Mouse (Mus musculus) bone marrow macrophage, adult 2 months (primary cell): ENCODE measurements around the gene Safb. TPM values are rescaled to one million over a fixed set of nuclear protein-coding genes. Genes with fewer than 3 reads are reported as not detected.
A peak's percentile ranks its signal among the peaks of the same experiment; 100 is the strongest.

Source experiments
- H3K27ac ChIP-seq: 2 replicates; pipeline ENCODE4 v1.5.1; 2012; ENCODE audit warnings: low read depth, low read length; ENCODE audit not compliant: insufficient read depth
- H3K4me1 ChIP-seq: 2 replicates; pipeline ENCODE4 v1.6.1; 2012; ENCODE audit warnings: low read length; ENCODE audit not compliant: control insufficient read depth, insufficient read depth
- H3K4me3 ChIP-seq: 2 replicates; pipeline ENCODE4 v1.5.1; 2012; ENCODE audit warnings: mild to moderate bottlenecking, low read length, moderate library complexity; ENCODE audit not compliant: insufficient read depth
- CTCF ChIP-seq: IDR thresholded peaks from 2 replicates; pipeline ENCODE4 v1.5.1; 2012; ENCODE audit warnings: low read depth, mild to moderate bottlenecking, low read length, moderate library complexity
- POLR2A ChIP-seq: IDR thresholded peaks from 2 replicates; pipeline ENCODE4 v1.6.1; 2012; ENCODE audit warnings: mild to moderate bottlenecking, low read depth, low read length, borderline replicate concordance
- polyA plus RNA-seq: library from polyadenylated mRNA; stranded (reverse); fragments of >200 nt; gene quantifications from 2 replicates; pipeline ENCODE4 v1.2.4, GENCODE M21; 2012; ENCODE audit not compliant: missing spikeins, insufficient read depth, insufficient read length

The Safb gene
- polyA plus RNA-seq, 1 experiment = 75.6 TPM

DNA sequence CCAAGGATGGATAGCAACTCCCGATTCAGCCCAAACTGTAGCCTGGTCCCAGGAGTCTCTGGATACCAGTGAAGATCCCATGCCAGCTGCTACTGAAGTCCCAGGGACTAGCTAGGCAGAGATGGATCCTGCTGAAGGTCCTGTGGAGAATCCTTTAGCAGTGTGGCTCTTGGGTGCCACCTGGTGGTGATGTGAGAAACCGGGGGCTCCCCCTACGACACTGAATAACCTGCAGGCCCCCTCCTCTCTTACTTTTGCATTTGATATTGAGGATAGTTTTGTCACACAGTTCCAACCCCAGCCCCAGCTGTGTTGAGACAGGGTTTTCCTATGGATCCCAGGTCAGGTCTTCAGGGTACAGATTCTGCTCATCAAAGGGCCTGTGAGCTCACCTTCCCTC, 26.2 kb upstream of the Safb start:
- Histone ChIP-seq H3K4me1 (no peaks in the 10 kb centered on the region), H3K4me3 (no peak overlapping the region), H3K27ac (no peak overlapping the region)
- TF ChIP-seq CTCF = peak; percentile 86
- TF ChIP-seq POLR2A = no peak

DNA sequence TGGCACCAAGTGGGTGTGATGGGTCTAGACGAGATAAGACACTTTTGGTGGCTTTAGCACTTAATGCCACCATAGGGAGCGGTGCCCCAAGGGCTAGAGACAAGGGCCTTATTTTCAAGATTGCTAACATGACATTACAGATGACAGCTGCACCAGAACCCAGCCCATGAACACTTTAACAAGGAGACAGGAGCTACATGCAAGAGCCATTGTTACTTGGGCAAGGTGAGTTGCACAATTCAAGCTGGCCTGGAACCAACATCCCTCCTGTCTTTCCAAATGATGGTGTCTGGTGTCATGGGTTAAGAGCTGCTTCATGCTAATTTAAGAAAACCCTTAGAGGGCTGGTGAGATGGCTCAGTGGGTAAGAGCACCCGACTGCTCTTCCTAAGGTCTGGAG, 25.2 kb upstream of the Safb start:
- no peaks in the 10 kb centered on the region for H3K4me1 ChIP-seq
- H3K27ac ChIP-seq = no peak overlapping the region
- H3K4me3 ChIP-seq = no peak overlapping the region
- TF ChIP-seq CTCF = no peak
- TF ChIP-seq POLR2A = no peak

DNA sequence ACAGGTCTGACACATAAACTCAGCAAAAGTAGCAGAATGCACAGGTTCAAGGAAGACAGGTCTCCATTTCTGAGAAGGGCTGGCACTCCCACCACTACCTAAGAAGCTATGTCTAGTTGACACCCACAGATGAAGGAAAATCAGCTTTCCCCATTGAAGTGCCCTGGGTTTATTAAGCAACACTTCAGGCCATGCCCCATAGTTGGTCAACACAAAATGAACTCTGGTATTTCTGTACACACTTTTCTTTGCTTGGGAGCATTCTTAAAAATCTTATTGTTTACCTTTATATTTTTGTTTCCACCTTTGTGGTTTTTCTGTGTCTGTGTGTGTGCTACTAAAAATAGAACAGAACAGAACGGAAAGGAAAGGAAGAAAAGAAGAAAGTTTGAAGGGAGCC, 24.5 kb upstream of the Safb start:
- Histone ChIP-seq H3K4me3 (no peak overlapping the region), H3K4me1 (no peaks in the 10 kb centered on the region), H3K27ac (no peak overlapping the region)
- no peak for TF ChIP-seq CTCF
- no peak for TF ChIP-seq POLR2A

DNA sequence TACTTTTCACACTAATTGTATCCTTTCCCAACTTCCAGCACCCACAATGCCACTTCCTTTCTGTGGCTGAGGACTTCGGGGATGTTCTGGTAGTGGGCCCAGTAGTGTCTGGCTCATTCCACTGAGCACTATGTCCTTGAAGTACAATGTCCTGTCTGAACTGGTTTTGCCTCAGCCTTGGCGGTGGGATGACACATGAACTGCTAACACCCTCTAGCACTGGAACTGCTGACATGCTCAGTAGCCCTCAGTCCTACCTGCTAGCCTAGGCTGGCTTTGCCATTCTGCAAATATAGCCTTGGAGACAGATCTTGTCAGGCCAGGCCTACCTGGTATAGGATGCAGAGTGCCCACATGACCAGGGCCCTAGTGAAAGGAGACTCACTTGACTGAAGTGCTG, 22.8 kb upstream of the Safb start:
- H3K4me1 ChIP-seq = no peaks in the 10 kb centered on the region
- no peak for TF ChIP-seq CTCF
- TF ChIP-seq POLR2A = no peak
- no peak overlapping the region for H3K27ac ChIP-seq
- no peak overlapping the region for H3K4me3 ChIP-seq

DNA sequence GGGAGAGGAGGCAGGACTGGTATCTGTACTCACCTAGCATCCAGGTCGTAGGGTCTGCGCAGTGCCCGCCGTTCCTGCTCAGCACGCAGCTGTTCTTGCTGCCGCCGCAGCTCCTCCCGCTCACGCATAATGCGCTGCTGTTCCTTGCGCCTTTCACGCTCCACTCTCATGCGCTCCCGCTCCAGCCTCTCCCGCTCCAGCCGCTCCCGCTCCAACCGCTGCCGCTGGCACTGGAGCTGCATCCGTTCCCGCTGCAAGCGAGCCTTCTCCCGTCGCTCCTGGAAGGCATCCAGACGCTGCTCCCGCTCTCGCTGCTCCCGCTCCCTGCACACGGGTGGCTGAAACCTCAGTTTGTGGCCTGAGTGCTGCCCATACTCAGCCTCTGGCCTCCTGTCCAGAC, 18.3 kb upstream of the Safb start:
- Histone ChIP-seq H3K4me3 (no peak overlapping the region), H3K27ac (no peak overlapping the region), H3K4me1 (no peaks in the 10 kb centered on the region)
- TF ChIP-seq CTCF (no peak), POLR2A (no peak)

DNA sequence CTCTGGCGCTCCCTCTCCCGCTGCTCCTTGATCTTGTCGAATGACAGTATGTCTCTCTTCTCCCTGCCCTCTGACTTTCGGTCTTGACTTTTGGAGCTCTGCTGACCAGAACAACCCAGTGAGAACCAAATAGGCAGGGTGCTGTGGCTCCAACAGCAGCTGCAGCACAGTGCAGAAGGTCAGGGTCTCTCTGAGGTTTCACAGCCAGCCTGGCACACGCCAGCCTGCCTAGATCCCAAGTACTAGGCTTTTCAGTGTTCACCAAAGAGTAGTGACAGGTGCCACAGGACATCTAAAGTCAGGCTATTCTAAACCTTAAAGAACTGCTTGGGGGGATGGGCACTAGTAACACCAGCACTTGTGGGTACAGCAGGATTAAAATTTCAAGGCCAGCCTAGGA, 17.7 kb upstream of the Safb start:
- Histone ChIP-seq H3K27ac (no peak overlapping the region), H3K4me1 (no peaks in the 10 kb centered on the region), H3K4me3 (no peak overlapping the region)
- TF ChIP-seq POLR2A = no peak
- no peak for TF ChIP-seq CTCF

DNA sequence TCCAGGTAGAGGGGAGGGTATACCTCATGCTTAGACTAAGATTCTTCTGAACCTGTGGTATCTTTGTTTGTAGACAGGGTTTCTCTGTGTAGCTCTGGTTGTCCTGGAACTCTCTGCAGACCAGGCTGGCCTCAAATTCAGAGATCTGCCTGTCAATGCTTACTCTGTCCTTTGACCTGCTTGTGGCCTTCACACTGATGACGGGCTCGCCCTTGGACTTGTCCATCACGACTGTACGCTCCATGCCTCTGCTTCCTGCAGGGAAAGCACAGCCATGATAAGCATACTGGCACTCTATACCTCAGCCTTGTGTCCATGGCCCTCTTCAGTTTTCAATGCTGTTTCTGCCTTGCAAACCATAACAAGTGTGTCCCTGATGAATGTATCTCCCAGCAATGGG, 17.3 kb upstream of the Safb start:
- TF ChIP-seq POLR2A (no peak), CTCF (no peak)

DNA sequence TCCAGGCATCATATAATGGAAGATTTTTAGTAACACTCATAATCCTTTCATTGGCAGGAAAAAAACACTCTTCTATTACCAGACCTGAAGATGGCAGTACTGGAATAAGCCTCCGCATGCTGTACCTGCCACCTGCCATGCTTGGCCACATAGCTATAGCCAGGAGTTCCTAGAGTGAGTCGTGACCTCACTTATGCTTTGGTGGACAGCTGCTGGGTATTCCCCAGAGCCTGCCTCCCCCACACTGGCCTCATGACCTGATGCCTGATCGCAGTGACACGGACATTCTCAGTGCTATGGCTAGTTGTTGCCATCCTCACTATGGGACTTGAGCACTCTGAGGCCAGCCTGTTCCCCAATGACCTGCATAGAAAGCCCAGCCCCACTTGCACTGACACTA, 14.3 kb upstream of the Safb start:
- Histone ChIP-seq H3K4me3 (no peak overlapping the region), H3K4me1 (no peaks in the 10 kb centered on the region), H3K27ac (no peak overlapping the region)
- TF ChIP-seq CTCF = no peak

More for the DNA sequence above, 17.3 kb upstream of the Safb start:
- Histone ChIP-seq H3K4me1 (no peaks in the 10 kb centered on the region), H3K27ac (no peak overlapping the region), H3K4me3 (no peak overlapping the region)

DNA sequence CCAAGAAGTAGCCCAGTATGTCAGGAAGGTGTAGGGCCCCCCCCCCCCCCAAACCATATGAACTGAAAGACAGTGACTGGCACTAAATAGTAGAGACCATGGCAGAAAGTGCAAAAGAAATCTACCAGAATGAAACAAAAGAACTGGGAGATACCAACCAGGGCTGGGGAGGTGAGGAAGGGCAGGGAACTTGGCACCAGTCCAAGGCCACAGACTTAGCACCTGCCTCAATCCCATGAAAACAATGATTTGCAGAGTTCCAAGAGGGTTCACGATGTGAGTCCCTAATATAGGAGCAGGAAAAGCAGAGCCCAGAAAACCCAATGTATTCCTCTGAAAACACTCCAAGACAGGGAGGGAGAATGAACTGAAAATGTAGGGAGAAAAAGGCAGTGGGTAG, 12.5 kb upstream of the Safb start:
- H3K4me1 ChIP-seq = no peaks in the 10 kb centered on the region
- no peak overlapping the region for H3K27ac ChIP-seq
- no peak overlapping the region for H3K4me3 ChIP-seq
- no peak for TF ChIP-seq POLR2A
- no peak for TF ChIP-seq CTCF

DNA sequence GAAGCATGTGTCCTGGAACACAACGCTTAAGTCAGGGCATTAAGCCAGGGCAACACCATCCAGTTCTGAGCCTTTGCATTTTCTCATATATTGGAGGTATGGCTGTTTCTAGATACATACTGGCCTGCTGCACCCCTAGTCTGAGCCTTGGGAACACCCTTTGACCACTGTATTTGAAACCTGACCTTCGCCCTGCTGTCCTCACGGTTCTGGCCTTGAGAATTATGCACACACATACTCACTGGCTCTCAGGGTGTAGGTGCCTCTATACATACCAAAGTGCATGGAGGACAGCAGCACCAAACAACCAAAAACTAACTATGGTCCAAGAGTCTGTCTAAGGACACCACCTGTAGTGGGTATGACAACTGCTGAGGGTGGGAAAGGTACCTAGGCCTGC, 11.7 kb upstream of the Safb start:
- Histone ChIP-seq H3K4me1 (no peaks in the 10 kb centered on the region), H3K27ac (no peak overlapping the region), H3K4me3 (no peak overlapping the region)
- TF ChIP-seq CTCF (no peak), POLR2A (no peak)

DNA sequence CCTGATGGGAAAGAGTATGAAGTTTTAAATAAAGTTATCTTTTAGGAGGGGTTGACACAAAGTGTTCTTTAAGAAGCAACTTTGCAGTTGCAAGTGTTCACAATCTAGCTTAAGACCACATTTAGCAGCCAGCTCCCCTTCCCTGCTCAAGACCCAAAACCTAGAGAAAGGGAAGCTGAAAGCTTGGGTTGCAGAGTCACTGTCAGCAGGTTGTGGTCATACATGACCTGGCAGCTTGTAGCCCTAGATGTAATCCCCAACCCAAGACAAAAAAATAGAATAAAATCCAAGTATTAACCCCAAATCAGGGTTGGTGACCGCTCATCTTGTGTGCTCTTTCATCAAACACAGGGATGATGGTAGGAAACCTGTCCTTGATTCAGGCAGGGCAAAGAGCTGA, 1.6 kb upstream of the Safb start:
- Histone ChIP-seq H3K4me3 (peak overlapping the region; percentile 99), H3K27ac (peak overlapping the region; percentile 99), H3K4me1 (peaks cover 27% of the 10 kb centered on the region)
- TF ChIP-seq POLR2A (no peak), CTCF (no peak)

DNA sequence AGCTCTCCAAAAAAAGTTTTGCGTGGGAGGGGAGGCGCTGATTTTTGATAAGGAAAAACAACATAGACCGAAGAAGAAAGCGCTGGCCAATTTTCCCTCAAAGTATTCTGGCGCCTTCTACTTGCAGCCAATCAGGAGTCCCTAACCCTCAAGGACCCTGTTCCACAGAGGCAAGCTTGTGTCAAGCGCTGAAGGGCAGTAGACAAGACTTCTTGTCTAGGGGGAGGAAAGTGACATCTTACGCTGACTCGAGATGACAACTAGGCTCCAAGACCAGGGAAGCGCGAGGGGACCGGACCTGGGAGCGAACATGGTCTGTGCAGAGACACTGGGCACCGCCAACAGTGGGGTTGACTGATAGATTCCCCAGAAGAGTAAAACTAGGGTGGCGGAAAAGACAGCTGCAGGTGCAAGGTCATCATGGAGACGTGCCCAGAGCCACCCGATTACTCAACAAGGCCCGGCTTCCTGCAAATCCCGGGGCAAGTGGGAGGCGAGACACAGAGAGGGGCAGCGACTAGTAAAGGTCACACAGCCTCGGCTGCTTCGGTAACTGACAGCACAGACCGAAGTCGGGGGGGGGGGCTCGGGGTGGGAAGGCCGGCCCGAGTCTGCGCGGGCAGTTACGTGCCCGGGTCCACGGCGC, 891 bp upstream of the Safb start:
- peak overlapping the region; percentile 99 for H3K4me3 ChIP-seq
- no peak for TF ChIP-seq POLR2A
- no peak for TF ChIP-seq CTCF
- H3K27ac ChIP-seq = peak overlapping the region; percentile 99
- H3K4me1 ChIP-seq = peaks cover 27% of the 10 kb centered on the region
